Mouse (Mus musculus): ENCODE measurements around the gene Tcp10a.
"Not testable (repeated sequence)": the region's sequence is repeated elsewhere in the genome, so short reads cannot be mapped to it uniquely, and the experiment has no call there.

The Tcp10a gene

GRCm38 (mm10) chr17:7324346-7324745 is at the start of gene Tcp10a:
Gene Tcp10a, plus strand, starts transcription at chr17:7324646.
- DNase-seq, result not testable (repeated sequence)

GRCm38 (mm10) chr17:7278702-7279242 is 45.7 kb upstream of the Tcp10a start:
- no peak for DNase-seq

- no peak for DNase-seq
These were observed 45.2 kb upstream of the Tcp10a start for GRCm38 (mm10) chr17:7279251-7279650.

DNA sequence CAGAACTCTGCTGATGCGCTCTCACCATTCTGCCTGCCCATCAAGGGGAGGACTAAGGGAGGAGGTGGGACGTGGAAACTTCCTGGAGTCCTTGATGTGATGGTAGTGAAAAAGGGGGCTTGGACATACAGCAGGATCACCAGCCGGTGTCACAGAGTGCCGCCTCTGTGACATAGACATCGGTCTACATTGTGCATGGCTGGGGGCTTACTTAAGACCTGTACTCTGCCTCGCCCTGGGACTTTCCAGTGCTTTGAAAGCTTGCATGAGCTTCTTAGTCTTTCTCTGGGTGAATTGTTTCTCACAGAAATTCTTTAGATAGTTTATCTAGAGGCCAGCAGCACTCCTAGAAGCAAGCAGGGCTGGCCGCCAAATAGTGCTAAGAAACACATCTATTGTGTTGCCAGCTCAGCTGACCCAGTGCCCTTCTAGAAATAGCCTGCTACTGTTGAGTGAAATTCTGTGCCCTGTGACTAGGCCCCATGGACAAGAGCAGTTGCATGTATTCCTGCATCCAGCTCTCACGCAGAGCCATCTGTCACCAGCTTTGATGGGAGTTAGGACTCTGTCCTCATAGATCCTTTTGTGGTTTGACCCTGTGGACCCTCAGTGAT is 40.0 kb upstream of the Tcp10a start:
- no peak for DNase-seq

DNA sequence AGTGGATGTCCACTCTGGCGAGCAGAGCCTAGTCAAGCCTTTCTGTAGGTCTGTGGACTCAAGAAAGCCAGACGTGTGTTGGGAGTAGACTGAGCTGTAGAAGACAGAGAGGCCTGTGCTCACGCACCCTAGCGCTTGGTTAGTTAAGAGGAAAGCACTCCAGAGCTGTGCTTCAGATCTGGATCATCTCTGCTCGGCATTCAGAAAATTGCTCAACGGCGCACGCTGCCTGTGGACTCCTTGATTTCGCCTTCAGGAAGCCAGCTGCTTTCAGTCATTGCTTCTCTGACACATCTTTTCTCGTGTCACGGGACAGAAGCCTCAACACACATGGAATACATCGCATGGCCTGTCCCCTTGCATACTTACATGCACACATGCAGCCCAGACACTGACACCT is 39.2 kb upstream of the Tcp10a start:
- DNase-seq, result no peak

DNA sequence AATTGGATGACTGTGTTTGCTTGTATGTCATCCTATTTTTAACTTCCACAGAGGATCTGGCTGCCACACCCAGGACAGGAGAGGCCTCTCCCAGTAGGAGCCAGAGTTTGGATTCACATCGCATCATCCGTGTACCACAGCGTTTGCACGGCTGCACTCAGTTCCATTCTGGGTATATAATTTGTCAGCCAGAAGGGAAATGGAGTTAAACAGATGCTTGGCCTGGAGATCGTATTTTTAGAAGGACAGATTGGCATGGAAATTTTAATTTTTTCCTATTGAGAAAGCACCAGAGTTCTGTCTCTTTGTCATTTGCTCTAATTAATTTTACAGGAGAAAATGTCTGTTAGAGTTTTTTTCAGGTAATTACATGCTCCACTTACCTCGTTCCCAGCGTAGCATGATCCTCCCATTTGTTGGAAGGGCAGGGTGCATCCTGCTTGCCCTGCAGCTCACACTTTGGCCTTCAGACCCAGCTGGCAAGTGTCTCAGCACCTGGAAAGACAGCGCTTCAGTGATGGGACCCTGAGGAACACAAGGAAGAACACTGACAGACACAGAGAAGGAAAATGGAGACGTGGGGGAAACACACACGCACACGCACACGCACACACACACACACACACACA is 37.9 kb upstream of the Tcp10a start:
- no peak for DNase-seq

DNA sequence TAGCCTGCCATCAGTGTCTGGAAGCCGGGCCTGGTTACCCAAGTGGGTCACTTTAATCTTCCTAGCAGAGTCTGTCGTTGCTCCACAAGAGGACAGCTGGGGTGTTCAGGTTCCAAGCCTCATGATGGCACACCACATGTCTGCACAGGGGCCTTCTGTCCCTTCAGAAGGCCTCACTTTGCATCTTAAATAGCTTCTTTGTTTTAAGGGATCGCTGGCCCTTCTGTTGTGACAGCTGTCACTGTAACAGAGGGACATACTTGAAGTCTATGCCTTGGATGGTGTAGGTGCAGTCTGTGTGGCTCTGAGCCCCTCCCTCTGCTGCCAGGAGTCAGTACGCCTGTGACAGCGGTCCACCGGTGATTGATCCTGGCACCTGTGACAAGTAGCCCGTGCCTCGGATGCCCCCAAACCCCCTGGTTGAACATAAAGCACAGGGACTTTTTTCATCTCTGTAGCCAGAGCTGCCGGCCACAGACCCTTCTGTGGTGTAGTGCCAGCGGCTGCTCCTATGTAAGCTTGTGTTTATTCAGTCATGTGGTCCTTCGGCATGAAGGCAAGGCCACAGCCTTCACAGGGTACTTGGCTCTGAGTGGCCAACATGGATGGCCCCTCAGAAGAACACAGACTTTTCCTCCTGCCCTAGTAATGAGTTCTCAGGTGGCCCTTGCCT is 32.3 kb upstream of the Tcp10a start:
- no peak for DNase-seq

DNA sequence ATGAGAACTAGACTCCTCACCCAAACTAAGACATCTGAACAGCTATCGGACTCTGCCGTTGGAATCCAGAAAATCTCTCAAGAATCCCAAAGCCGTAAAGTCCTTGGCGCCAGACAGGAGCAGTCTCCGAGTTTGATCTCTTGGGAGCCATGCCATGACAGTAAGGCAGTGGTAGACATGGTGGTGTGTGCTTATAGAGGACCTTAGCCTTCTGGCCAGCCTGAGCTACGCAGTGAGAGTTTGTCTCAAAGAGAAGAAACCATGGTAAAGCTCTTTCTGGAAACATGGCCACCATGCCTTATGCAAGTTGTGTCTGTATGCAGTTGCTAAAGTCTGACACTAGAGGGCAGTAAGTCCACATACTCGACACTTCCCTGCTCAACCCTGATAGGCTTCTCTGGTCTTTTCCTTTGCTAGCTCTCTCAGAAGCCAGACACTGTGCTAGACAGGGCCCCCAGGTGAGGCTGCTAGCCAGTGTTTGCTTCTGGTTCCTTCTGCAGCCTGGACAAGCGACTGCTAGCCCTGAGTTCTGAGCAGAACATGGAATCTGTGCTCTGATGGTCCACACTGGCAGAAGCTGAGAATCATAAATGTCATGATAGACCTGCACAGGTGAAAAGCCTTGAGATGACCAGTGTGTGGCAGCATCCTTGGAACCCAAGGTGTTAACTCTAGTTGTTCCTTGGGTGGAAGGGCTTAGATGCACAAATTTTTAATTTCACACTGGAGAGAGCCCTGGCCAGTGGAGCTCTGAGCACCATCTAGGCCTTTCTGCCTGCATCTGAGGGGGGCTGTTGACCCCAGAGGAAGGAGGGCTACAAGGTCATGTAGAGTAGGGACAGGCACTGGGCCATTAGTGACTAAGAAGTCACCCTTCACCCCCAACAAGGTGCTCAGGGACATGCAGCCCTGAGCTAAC is 17.9 kb upstream of the Tcp10a start:
- DNase-seq, result peak; percentile 63

DNA sequence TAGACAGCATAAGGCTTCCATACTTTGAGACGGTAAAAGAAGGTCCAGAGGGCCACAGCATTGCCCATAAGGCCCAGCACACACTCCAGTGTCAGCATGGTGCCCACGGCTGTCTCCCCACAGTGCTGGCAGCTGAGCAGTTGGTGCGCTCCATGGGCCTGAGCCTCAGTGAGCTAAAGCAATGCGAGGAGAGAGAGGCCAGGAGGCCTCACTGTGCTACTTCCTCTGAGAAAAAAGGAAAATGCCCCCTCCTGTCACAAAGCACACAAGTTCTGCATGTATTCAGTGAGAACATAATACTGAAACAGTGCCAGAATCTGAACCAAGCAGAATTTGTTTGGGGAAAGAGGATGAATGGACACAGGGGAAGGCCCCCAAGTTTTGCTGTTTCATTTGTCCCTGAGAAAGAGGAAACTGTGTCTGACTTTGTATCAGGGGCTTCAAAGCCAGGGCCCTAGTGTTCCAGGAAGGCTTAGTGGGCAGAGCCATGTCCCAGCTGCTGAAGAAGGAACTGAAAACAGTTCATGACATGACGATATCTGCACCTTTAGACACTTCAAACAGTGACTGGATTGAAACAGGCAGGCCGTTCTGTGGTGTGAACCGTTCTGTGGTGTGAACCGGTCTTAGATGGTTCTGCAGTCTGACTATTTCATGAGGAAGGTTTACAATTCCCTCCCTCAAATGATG is 8.6 kb upstream of the Tcp10a start:
- not testable (repeated sequence) for DNase-seq

- DNase-seq, result not testable (repeated sequence)
These were observed 4.7 kb upstream of the Tcp10a start for GRCm38 (mm10) chr17:7319789-7320188.

GRCm38 (mm10) chr17:7326415-7326814 is 2.0 kb downstream of the Tcp10a start:
- not testable (repeated sequence) for DNase-seq

GRCm38 (mm10) chr17:7332745-7333144 is 8.3 kb downstream of the Tcp10a start:
- not testable (repeated sequence) for DNase-seq

DNA sequence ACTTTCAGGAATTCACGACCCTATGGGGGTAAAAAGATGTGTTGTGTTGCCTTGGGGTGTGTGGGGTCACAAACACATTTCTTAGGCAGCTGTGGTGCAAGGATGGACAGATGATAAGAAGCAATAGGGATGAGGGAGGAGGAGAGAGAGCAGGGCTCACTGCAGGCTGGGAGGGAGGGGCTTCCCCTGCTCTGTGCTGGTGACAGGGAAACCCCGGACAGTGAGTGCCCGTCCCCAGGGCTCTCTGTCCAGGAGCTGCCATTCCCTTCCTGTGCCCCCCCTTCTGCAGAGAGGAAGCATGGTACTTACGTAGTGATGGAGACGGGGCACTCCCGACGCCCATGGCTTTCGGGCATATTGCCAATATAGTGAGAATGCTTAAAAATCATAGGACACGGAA is 12.9 kb downstream of the Tcp10a start:
- DNase-seq, result not testable (repeated sequence)

- not testable (repeated sequence) for DNase-seq
These were observed 24.3 kb downstream of the Tcp10a start for GRCm38 (mm10) chr17:7348765-7349164.

DNA sequence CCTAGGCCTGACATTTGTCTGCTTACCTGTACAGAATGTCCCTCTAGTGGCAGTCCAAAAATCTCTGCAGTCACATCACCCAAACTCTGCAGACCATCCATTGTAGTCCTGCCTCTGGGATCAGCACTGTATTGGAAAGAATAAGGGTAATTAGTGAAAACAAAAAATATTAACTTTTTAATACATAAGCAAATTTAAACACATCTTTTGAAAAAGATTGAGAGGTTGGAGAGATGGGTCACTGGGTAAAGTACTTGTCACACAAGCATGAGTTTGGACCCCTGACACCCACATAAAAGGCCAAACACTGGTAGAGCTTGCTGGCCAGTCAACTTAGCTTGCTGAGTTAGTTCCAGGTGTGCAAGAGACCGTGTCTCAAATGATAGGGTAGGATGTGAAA is 28.1 kb downstream of the Tcp10a start, which contains the start of gene Ttll2:
Ttll2 (minus strand) TSS at position 101 of the 400 bp plus-strand sequence.
- not testable (repeated sequence) for DNase-seq

- DNase-seq, result not testable (repeated sequence)
These were observed 35.4 kb downstream of the Tcp10a start for GRCm38 (mm10) chr17:7359806-7360205.

GRCm38 (mm10) chr17:7360749-7361465 is 36.5 kb downstream of the Tcp10a start:
- DNase-seq, result not testable (repeated sequence)

DNA sequence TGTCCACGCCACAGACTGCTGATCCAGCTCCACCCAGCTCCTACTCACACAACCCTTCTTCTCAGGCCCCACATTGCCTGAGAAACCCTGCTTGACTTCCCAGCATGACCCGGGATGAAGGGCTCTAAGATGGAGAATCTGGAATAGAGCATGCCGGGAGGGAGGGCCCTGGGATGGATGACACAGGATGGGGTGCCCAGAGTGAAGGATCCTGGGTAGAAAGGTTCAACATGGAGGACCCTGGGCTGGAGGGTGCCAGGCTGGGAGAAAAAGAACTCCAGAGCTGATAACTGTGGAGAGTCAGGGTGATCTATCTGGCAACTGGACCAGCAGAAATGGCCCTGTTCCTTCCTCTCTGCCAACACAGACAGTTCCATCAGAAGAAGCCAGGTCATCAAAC is 41.2 kb downstream of the Tcp10a start:
- not testable (repeated sequence) for DNase-seq

- DNase-seq, result not testable (repeated sequence)
These were observed 41.8 kb downstream of the Tcp10a start for GRCm38 (mm10) chr17:7366265-7366664.

DNA sequence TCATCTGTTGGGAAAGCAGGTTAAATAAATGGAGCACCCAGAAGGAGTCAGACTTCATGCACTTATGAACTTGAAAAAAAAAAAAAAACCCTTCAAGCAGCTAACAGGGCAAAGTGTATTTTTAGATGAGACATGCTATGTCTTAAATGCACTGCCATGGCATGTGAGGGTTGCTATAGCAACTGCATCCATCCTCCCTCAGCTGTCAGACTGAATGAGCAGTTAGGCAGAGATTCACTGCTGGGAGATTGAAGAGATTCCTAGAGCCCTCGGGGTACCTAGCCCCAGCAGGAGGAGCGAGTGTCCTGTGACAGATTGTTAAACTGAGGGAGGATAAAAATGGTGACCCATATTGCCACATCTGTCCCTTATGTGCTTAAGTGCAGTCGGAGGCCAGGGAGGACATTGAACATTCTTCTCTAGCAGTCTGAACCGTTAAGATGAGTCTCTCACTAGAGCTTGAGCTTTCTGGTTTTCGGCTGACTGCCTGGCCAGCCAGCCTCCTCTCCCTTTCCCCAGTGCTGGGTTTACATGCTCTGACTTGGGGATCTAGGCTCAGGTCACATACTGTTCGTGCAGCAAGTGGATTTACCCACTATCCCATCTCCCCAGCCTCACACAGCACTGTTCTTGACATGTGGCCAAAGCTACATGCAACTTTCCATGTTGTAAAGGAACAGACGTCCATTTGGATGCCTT is 42.4 kb downstream of the Tcp10a start:
- peak; percentile 14 for DNase-seq

- not testable (repeated sequence) for DNase-seq
These were observed 45.0 kb downstream of the Tcp10a start for GRCm38 (mm10) chr17:7369401-7369800.

All from right cerebral cortex, adult 18-20 months (tissue).